Comparison of ENCODE assay signal across 18 mouse cellular contexts in the genomic region with DNA sequence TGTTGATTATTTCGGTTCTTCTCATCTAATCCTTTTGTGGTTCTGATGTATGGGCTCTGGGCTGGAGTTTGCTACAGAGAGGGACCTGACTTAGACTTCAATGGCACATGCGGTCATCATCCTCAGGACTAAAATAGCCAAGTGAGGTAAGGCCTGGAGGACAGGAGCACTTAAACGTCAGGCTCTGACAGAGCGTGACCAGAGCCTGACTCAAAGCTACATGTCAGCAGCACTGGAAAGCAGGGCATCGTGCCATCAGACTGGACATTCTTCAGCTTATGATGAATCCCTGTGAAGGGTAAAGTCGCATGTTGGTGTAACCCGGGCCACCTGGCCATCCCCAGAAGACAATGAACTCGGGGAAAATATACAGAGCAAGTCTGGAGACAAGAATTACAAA.
A peak's percentile ranks its signal among the peaks of the same experiment; 100 is the strongest.
DNase-seq lines count a peak whose midpoint lies in the region; ATAC-seq and TF ChIP-seq lines count a peak whose summit lies in the region.
"Had no signal": no experiment of that assay in that cellular context is flagged by ENCODE, and none has a peak within 500 bp of the region (broad histone marks: within the 10 kb centered on the region; RNA-seq: fewer than 3 reads in every experiment).

No protein-coding gene starts in this region.

- H3K4me2 ChIP-seq in heart, embryonic 14.5 days (ENCODE audit: low read length): no peak overlapping the region
- H3K4me2 ChIP-seq: hindbrain, embryonic 14.5 days; liver, embryonic 15.5 days; neural tube, embryonic 13.5 days; stomach, embryonic 15.5 days had no signal

- peaks cover 6% of the 10 kb centered on the region in 2 experiments for H3K4me1 ChIP-seq in heart, embryonic 14.5 days (ENCODE audit: control insufficient read depth in 2 of 2, insufficient read depth in 2 of 2, low read length in 2 of 2)
- peaks cover 20% of the 10 kb centered on the region; the same call in 1 of the 2 replicates for H3K4me1 ChIP-seq in kidney, adult 2 months (ENCODE audit: control insufficient read depth, insufficient read depth, low read length)
- H3K4me1 ChIP-seq: neural tube, embryonic 13.5 days had no signal

- TF ChIP-seq CTCF in kidney, adult 2 months (conservative IDR thresholded peaks at IDR 0.05; ENCODE audit: insufficient read depth, insufficient read length, low read depth, low read length): no peak
- no peak for TF ChIP-seq CTCF in layer of hippocampus, adult 2 months (conservative IDR thresholded peaks at IDR 0.05)

- WGBS in heart, embryonic 14.5 days: 32% methylated on average over 8 of the region's 8 CpGs
- WGBS in kidney, adult 2 months: 55% methylated on average over 8 of the region's 8 CpGs

- intact Hi-C loops in heart, postnatal 25 days (cut with DNase I): loop anchor here (5.0 kb wide), 2 partner anchors 96 to 99 kb away; partner anchors contain the start of gene Ppp1r12a

- H3K9ac ChIP-seq in heart, embryonic 14.5 days (ENCODE audit: low read length): no peak overlapping the region
- H3K9ac ChIP-seq: hindbrain, embryonic 14.5 days; liver, embryonic 15.5 days; neural tube, embryonic 13.5 days; stomach, embryonic 15.5 days had no signal

- ATAC-seq in heart, embryonic 14.5 days (ENCODE audit: insufficient number of reproducible peaks, insufficient read depth, low FRiP score, low read depth): peak; percentile 88
- ATAC-seq: intestine, embryonic 16.5 days had no signal

- no peaks in the 10 kb centered on the region for H3K27me3 ChIP-seq in heart, embryonic 14.5 days (ENCODE audit: control insufficient read depth, insufficient read depth, low read length)
- H3K27me3 ChIP-seq in kidney, adult 2 months (replicated peaks; ENCODE audit: control insufficient read depth, insufficient read depth, low read length): no peaks in the 10 kb centered on the region
- H3K27me3 ChIP-seq: liver, embryonic 15.5 days; neural tube, embryonic 13.5 days; stomach, embryonic 15.5 days had no signal

- no peak overlapping the region for H3K4me3 ChIP-seq in heart, embryonic 14.5 days (ENCODE audit: control insufficient read depth in 1 of 2, insufficient read depth in 1 of 2, low read depth in 1 of 2, low read length in 2 of 2)
- no peak overlapping the region for H3K4me3 ChIP-seq in kidney, adult 2 months (ENCODE audit: insufficient read depth, low read depth, low read length)
- H3K4me3 ChIP-seq in layer of hippocampus, adult 2 months: no peak overlapping the region
- H3K4me3 ChIP-seq: liver, embryonic 15.5 days; neural tube, embryonic 13.5 days; stomach, embryonic 15.5 days had no signal

- peak overlapping the region; percentile 63 to 69 for H3K27ac ChIP-seq in heart, embryonic 14.5 days (replicated peaks in 1 of 2; ENCODE audit: control insufficient read depth in 1 of 2, insufficient read depth in 1 of 2, low read depth in 2 of 2, low read length in 2 of 2)
- H3K27ac ChIP-seq in kidney, adult 2 months (ENCODE audit: insufficient read depth, low read depth, low read length): no peak overlapping the region
- no peak overlapping the region for H3K27ac ChIP-seq in layer of hippocampus, adult 2 months
- H3K27ac ChIP-seq: hindbrain, embryonic 14.5 days; liver, embryonic 15.5 days; neural tube, embryonic 13.5 days; stomach, embryonic 15.5 days had no signal

- H3K9me3 ChIP-seq in heart, embryonic 14.5 days (ENCODE audit: control insufficient read depth, low read length): no peaks in the 10 kb centered on the region
- H3K9me3 ChIP-seq: liver, embryonic 15.5 days; neural tube, embryonic 13.5 days; stomach, embryonic 15.5 days had no signal

- DNase-seq in heart, adult 11 months: peak; percentile 90
- DNase-seq in heart, postnatal 25 days (ENCODE audit: low spot score): no peak
- peak; percentile 79 for DNase-seq in kidney, adult 2 months
- peak; percentile 80 to 82 for DNase-seq in kidney, postnatal 25 days
- DNase-seq in layer of hippocampus, adult 11-12 months (ENCODE audit: low spot score): no peak
- DNase-seq in layer of hippocampus, adult 2 months (ENCODE audit: low spot score in 2 of 2): no peak
- no peak for DNase-seq in cerebellum, adult 18-20 months
- DNase-seq: cerebellum, adult 9-10 months; gastrocnemius, postnatal 36 days; layer of hippocampus, postnatal 36 days; lung, postnatal 14 days; retina, postnatal 1 day had no signal

- no peak for TF ChIP-seq POLR2A in kidney, adult 2 months (IDR thresholded peaks at IDR 0.05; ENCODE audit: low read depth, low read length)

- H3K36me3 ChIP-seq in heart, embryonic 14.5 days (ENCODE audit: control insufficient read depth, insufficient read depth, low read length): no peaks in the 10 kb centered on the region
- no peaks in the 10 kb centered on the region for H3K36me3 ChIP-seq in kidney, adult 2 months (ENCODE audit: control insufficient read depth, insufficient read depth, low read length)
- H3K36me3 ChIP-seq: liver, embryonic 15.5 days; neural tube, embryonic 13.5 days; stomach, embryonic 15.5 days had no signal

Comparison
In these comparisons a context has a peak if more than half of its experiments do, and no peak if none do; other contexts are left out.
1. DNase-seq: peak in heart, adult 11 months (single experiment), kidney, adult 2 months (single experiment) and kidney, postnatal 25 days (2 of 2); none in heart, postnatal 25 days (single experiment), layer of hippocampus, adult 11-12 months (single experiment), layer of hippocampus, adult 2 months (0 of 2) and cerebellum, adult 18-20 months (0 of 2).
2. H3K27ac ChIP-seq: peak in heart, embryonic 14.5 days (2 of 2); none in kidney, adult 2 months (single experiment) and layer of hippocampus, adult 2 months (single experiment).